Mouse (Mus musculus): ENCODE measurements around the gene Scyl2.

GRCm38 (mm10) chr10:89714910-89715309, 28.8 kb upstream of the Scyl2 start:
- TF ChIP-seq CTCF (IDR thresholded peaks at IDR 0.05; ENCODE audit: borderline replicate concordance, insufficient read depth, low read length) (no peak), POLR2A (IDR thresholded peaks at IDR 0.05; ENCODE audit: low read depth, low read length) (no peak)
